Mouse (Mus musculus): Measurements from ENCODE around the gene Fbn1. TPM values are rescaled to one million over a fixed set of nuclear protein-coding genes. Genes with fewer than 3 reads are reported as not detected.

The Fbn1 gene
- total and polyA plus RNA-seq, 3 experiments, result 0.04 to 0.17 (median 0.09) TPM

GRCm38 (mm10) chr2:125321071-125321470 is 186.7 kb downstream of the Fbn1 start:
- no peaks in the 10 kb centered on the region for H3K79me2 ChIP-seq (replicated peaks; ENCODE audit: control insufficient read depth, extremely low read depth, insufficient read depth, poor library complexity, severe bottlenecking)
- no peak overlapping the region for H3K4me2 ChIP-seq (ENCODE audit: insufficient read depth, low read depth, poor library complexity, severe bottlenecking)
- TF ChIP-seq PAX5 (IDR thresholded peaks at IDR 0.05; ENCODE audit: low read length), result no peak
- no peak for TF ChIP-seq ZKSCAN1 (IDR thresholded peaks at IDR 0.05; ENCODE audit: borderline replicate concordance, low read depth, low read length)
- no peak for TF ChIP-seq MAX (IDR thresholded peaks at IDR 0.05; ENCODE audit: low read length)
- no peak for TF ChIP-seq SIN3A (IDR thresholded peaks at IDR 0.05; ENCODE audit: low read length)
- no peak for TF ChIP-seq JUND (conservative IDR thresholded peaks at IDR 0.05; ENCODE audit: low read depth, low read length)
- no peak for TF ChIP-seq ZMIZ1 (IDR thresholded peaks at IDR 0.05; ENCODE audit: low read depth, low read length)
- no peak for TF ChIP-seq TBP (conservative IDR thresholded peaks at IDR 0.05; ENCODE audit: low read depth, low read length)
- no peak for TF ChIP-seq POLR2A (IDR thresholded peaks at IDR 0.05; ENCODE audit: low read depth, low read length)
- no peak for TF ChIP-seq POLR2AphosphoS2 (IDR thresholded peaks at IDR 0.05; ENCODE audit: low read depth, low read length)
- TF ChIP-seq MEF2A (IDR thresholded peaks at IDR 0.05; ENCODE audit: borderline replicate concordance, low read depth, low read length), result no peak
- TF ChIP-seq CHD2 (IDR thresholded peaks at IDR 0.05; ENCODE audit: low read length), result no peak
- no peak for TF ChIP-seq RCOR1 (conservative IDR thresholded peaks at IDR 0.05; ENCODE audit: low read depth, low read length)
- TF ChIP-seq MAZ (IDR thresholded peaks at IDR 0.05; ENCODE audit: low read depth, low read length), result no peak
- no peak for TF ChIP-seq CHD1 (IDR thresholded peaks at IDR 0.05; ENCODE audit: low read depth, low read length)
- no peak for TF ChIP-seq ETS1 (conservative IDR thresholded peaks at IDR 0.05; ENCODE audit: low read depth, low read length)
- TF ChIP-seq JUN (IDR thresholded peaks at IDR 0.05; ENCODE audit: insufficient read depth, low read depth, low read length), result no peak
- no peak for TF ChIP-seq KAT2A (IDR thresholded peaks at IDR 0.05; ENCODE audit: insufficient replicate concordance, low read length)
- no peak for TF ChIP-seq NRF1 (IDR thresholded peaks at IDR 0.05; ENCODE audit: low read depth, low read length)
- no peak for TF ChIP-seq ELF1 (IDR thresholded peaks at IDR 0.05; ENCODE audit: low read depth, low read length)
- TF ChIP-seq GABPA (IDR thresholded peaks at IDR 0.05; ENCODE audit: insufficient replicate concordance, low read depth, low read length), result no peak
- H3K4me1 ChIP-seq (ENCODE audit: control insufficient read depth in 1 of 2, insufficient read depth in 2 of 2), result peaks cover 9 to 14% of the 10 kb centered on the region in 2 experiments
- H3K27me3 ChIP-seq (replicated peaks), result no peaks in the 10 kb centered on the region
- no peaks in the 10 kb centered on the region for H3K36me3 ChIP-seq (replicated peaks in 1 of 2; ENCODE audit: control insufficient read depth in 1 of 2, insufficient read depth in 1 of 2, low read length in 1 of 2)
- DNase-seq (ENCODE audit: extremely low read depth), result no peak
- H3K9ac ChIP-seq (ENCODE audit: insufficient read depth, low read depth), result no peak overlapping the region
- no peaks in the 10 kb centered on the region for H3K9me3 ChIP-seq (replicated peaks; ENCODE audit: low read length)
- H3K27ac ChIP-seq (ENCODE audit: insufficient read depth, low read depth), result no peak overlapping the region
- in situ Hi-C loops (cut with MboI; ENCODE audit: low pct_ligation_motif_present, low pct_unique_long_range_greater_than_20kb, low sequenced_read_pairs), result no loop called here
- dilution Hi-C loops (cut with MboI; ENCODE audit: extremely low pct_ligation_motif_present, extremely low pct_unique_long_range_greater_than_20kb, low sequenced_read_pairs), result no loop called here
- H3K4me3 ChIP-seq (replicated peaks in 1 of 3; ENCODE audit: low read depth in 2 of 3, low read length in 2 of 3, poor library complexity in 1 of 3), result no peak overlapping the region

- H3K9ac ChIP-seq (ENCODE audit: insufficient read depth, low read depth), result no peak overlapping the region
- peaks cover 9 to 14% of the 10 kb centered on the region in 2 experiments for H3K4me1 ChIP-seq (ENCODE audit: control insufficient read depth in 1 of 2, insufficient read depth in 2 of 2)
- no peak overlapping the region for H3K27ac ChIP-seq (ENCODE audit: insufficient read depth, low read depth)
- TF ChIP-seq EP300 (IDR thresholded peaks at IDR 0.05; ENCODE audit: low read length) (no peak), ZMIZ1 (IDR thresholded peaks at IDR 0.05; ENCODE audit: low read depth, low read length) (no peak), JUND (conservative IDR thresholded peaks at IDR 0.05; ENCODE audit: low read depth, low read length) (no peak), SMC3 (IDR thresholded peaks at IDR 0.05; ENCODE audit: low read depth, low read length) (no peak), SIN3A (IDR thresholded peaks at IDR 0.05; ENCODE audit: low read length) (no peak), ELF1 (IDR thresholded peaks at IDR 0.05; ENCODE audit: low read depth, low read length) (no peak), E2F4 (IDR thresholded peaks at IDR 0.05; ENCODE audit: insufficient replicate concordance, low read depth, low read length) (no peak), MXI1 (IDR thresholded peaks at IDR 0.05; ENCODE audit: low read depth, low read length) (no peak), ZNF384 (IDR thresholded peaks at IDR 0.05; ENCODE audit: low read depth, low read length) (no peak), MEF2A (IDR thresholded peaks at IDR 0.05; ENCODE audit: borderline replicate concordance, low read depth, low read length) (no peak), POLR2A (IDR thresholded peaks at IDR 0.05; ENCODE audit: low read depth, low read length) (no peak), IRF4 (IDR thresholded peaks at IDR 0.05; ENCODE audit: low read depth, low read length) (no peak), MAFK (IDR thresholded peaks at IDR 0.05; ENCODE audit: insufficient replicate concordance, low read length) (no peak), NRF1 (IDR thresholded peaks at IDR 0.05; ENCODE audit: low read depth, low read length) (no peak)
- dilution Hi-C loops (cut with MboI; ENCODE audit: extremely low pct_ligation_motif_present, extremely low pct_unique_long_range_greater_than_20kb, low sequenced_read_pairs), result no loop called here
- no peaks in the 10 kb centered on the region for H3K36me3 ChIP-seq (replicated peaks in 1 of 2; ENCODE audit: control insufficient read depth in 1 of 2, insufficient read depth in 1 of 2, low read length in 1 of 2)
- H3K27me3 ChIP-seq (replicated peaks), result no peaks in the 10 kb centered on the region
- H3K79me2 ChIP-seq (replicated peaks; ENCODE audit: control insufficient read depth, extremely low read depth, insufficient read depth, poor library complexity, severe bottlenecking), result no peaks in the 10 kb centered on the region
- no peak overlapping the region for H3K4me2 ChIP-seq (ENCODE audit: insufficient read depth, low read depth, poor library complexity, severe bottlenecking)
- DNase-seq (ENCODE audit: extremely low read depth), result no peak
- no peaks in the 10 kb centered on the region for H3K9me3 ChIP-seq (replicated peaks; ENCODE audit: low read length)
- in situ Hi-C loops (cut with MboI; ENCODE audit: low pct_ligation_motif_present, low pct_unique_long_range_greater_than_20kb, low sequenced_read_pairs), result no loop called here
- H3K4me3 ChIP-seq (replicated peaks in 1 of 3; ENCODE audit: low read depth in 2 of 3, low read length in 2 of 3, poor library complexity in 1 of 3), result no peak overlapping the region
These were observed 188.1 kb downstream of the Fbn1 start for GRCm38 (mm10) chr2:125319651-125320050.
